Mouse (Mus musculus): ENCODE measurements around the gene Msi1.
A peak's percentile ranks its signal among the peaks of the same experiment; 100 is the strongest.

Msi1 gene

GRCm38 (mm10) chr5:115434853-115435754 lies 5.7 kb downstream of the Msi1 start:
- no peak for DNase-seq

- no peak for DNase-seq
These were observed 6.5 kb downstream of the Msi1 start for GRCm38 (mm10) chr5:115435755-115436379.

GRCm38 (mm10) chr5:115436421-115437124 lies 7.2 kb downstream of the Msi1 start:
- DNase-seq: peak; percentile 8

GRCm38 (mm10) chr5:115437242-115437944 lies 8.0 kb downstream of the Msi1 start:
- DNase-seq: no peak

DNA sequence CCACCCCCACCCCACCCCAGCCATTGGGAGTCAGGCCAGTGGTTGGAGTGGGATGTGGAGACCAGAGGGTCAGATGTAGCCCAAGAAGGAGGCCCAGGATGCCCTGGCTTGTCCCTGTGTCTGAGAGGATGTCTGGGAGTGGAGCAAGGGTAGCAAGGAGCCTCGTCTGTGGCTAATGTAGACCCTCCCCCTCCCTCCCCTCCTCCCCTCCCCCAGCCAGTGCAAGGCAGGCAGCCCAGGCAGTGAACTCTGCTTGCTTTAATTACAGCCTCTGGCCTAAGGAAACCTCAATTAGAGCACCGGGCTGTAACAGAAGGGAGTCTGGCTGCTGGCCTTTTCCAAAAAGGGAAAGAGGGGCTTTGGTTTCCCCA lies 8.5 kb downstream of the Msi1 start:
- DNase-seq: no peak

DNA sequence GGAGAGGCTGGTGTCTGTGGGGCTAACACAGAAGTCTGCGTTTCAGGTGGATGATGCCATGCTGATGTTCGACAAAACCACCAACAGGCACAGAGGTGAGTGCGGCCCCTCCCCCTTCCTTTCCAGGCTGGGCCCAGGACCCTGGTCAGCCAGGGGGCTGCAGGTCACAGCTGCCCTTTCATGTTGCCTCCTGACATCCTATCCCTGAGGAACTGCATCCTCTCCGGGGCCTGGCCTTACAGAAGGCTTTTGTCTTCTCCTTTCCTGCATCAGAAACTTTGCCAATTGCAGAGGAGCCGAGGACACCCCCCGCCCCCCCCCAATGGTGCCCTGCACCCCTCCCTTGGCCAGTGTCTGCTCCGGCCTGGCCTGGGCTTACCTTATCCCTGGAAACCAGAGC lies 9.3 kb downstream of the Msi1 start:
- no peak for DNase-seq

- DNase-seq: peak; percentile 67
These were observed 11.9 kb downstream of the Msi1 start for GRCm38 (mm10) chr5:115441205-115441849.

DNA sequence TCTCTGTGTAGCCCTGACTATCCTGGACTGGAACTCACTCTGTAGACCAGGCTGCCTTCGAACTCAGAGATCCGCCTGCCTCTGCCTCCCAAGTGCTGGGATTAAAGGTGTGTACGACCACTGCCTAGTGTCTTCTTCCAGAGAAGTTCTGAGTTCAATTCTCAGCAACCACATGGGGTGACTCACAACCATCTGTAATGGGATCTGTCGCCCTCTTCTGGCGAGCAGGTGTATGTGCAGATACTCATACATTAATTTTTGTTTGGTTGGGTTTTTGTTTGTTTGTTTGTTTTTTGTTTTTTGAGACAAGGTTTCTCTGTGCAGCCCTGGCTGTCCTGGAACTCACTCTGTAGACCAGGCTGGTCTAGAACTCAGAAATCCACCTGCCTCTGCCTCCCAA lies 13.3 kb downstream of the Msi1 start:
- peak; percentile 19 for DNase-seq

GRCm38 (mm10) chr5:115444130-115444529 lies 14.7 kb downstream of the Msi1 start:
- no peak for DNase-seq

- DNase-seq: no peak
These were observed 17.7 kb downstream of the Msi1 start for GRCm38 (mm10) chr5:115447108-115447507.

GRCm38 (mm10) chr5:115449247-115449646 lies 19.8 kb downstream of the Msi1 start:
- no peak for DNase-seq

DNA sequence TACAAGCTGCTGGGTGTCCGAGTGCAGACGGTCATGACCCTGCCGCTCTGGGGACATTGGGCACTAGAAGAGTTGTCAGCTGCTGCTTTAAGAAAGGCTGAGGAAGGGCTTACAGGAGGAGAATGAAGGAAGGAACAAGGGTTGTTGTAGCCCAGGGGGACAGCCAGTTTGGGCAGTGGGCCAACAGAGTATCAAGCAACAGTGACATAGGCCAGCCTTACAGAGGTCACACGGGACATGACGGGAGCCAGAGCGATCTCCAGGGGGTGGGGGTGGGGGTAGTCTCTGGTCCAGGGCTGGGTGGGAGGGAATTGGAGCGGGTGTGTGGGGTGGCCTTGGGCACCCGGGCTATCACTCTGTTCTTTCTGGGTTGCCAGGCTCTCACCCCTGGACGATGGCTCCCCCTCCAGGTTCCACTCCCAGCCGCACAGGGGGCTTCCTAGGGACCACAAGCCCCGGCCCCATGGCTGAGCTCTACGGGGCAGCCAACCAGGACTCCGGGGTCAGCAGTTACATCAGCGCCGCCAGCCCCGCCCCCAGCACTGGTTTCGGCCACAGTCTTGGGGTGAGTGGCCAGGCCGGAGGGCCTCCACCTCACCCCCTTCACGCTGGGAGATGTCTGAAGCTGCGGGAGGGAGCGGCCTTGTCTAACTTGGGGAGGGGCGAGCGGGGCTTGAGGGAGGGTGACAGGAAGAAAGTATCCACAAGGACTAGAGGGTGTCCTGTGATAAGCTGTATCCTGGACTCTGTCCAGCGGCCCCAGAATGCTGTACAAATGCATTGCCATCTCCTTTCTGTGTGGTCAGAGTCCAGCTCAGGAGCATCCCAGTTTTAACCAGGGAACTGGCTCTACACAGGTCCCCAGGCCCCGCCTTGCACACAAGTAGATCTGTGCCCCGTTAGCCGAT lies 21.3 kb downstream of the Msi1 start:
- DNase-seq: no peak

DNA sequence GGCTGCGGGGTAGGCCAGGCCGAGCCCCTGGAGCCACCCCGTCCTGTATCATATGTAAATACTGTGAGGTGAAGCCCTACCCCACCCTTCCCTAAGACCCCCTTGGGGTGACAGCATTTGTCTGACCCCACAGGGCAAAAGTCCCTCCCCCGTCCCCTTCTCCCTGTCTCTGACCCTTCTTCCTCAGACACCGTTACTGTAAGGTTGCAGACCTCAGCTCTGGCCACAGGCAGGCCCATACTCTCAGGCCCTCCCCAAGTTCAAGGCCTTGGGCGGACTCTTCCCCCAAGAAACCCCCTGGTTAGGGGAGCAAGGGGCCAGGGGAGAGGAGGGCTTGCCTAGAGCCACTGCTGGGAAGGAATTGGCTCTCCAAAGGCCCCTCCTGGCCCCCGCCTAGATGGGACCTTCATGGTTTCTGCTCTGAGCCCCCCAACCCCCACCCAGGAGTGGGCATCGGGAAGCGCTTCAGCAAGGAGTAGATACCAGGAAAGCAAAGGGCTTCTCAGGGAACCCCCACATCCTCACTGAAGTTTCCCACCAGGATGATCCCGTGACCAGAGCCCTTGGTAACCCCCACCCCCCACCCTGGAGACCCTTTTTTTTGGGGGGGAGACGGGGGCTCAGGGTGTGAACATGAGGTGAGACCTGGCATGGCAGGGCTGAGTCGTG lies 25.2 kb downstream of the Msi1 start:
- no peak for DNase-seq

- DNase-seq: no peak
These were observed 26.4 kb downstream of the Msi1 start for GRCm38 (mm10) chr5:115455838-115456237.

DNA sequence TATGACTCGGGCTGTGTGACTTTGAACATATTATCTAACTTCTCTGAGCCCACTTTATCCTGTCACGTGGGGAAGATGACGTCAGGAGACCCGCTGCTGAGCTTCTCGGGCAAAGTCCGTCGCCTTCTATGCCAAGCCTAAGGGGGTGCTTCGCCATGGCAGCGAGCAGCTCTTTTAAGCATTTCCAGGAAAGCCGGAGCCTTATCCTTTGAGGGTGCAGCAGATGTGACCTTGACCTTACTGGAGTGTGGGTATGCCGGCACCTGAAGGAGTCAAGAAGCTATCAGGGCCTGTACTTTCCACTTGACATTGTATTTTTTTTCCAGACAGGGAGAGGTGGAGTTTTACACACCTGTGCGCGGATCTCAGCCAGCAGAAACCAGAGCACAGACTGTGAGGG lies 29.5 kb downstream of the Msi1 start:
- no peak for DNase-seq

- no peak for DNase-seq
These were observed 35.2 kb downstream of the Msi1 start for GRCm38 (mm10) chr5:115464408-115465115.

DNA sequence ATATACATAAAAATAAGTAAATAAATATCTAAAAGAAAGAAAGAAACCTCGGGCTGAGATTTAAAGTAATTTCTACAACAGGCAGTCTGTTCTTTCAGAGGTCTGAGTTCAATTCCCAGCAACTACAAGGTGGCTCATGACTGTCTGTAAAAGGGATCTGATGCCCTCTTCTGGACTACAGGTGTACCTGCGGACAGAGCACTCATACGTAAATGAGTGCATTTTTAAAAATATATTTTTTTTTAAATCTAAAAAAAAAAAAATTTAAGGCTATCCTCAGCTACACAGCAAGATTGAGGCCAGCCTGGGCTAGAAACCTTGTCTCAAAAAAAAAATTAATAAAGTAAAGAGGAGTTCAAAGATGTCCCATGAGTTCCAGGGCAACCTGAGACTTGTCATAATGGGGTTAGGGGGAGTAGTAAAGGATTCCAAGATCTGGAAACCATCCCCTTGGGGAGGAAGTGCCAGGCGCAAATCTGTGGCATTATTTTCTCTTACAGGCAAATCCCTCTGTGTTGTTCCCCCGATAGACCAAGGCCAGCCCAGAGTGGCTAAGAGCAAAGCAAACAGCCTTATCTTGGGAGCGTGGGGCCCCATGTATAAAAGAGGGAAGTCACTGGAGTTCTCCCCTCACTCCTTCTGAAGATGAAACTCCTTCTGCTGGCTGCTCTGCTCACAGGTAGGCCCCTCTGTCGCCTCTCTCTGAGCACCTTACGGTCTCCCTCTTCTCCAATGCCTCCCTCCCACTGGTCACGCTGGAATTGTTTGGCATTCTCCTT lies 36.4 kb downstream of the Msi1 start, which contains the start of gene Pla2g1b:
Pla2g1b (plus strand) TSS at position 621 of the 779 bp plus-strand sequence.
- DNase-seq: no peak

GRCm38 (mm10) chr5:115469791-115470190 lies 40.4 kb downstream of the Msi1 start:
- DNase-seq: no peak
